Mouse (Mus musculus) erythroblast, embryonic 14.5 days (primary cell): ENCODE results near the gene Diablo.

Experiments used
- GATA1 ChIP-seq: IDR thresholded peaks from 2 replicates; pipeline ENCODE4 v1.6.1; 2012; ENCODE audit warnings: low read length, inconsistent platforms, mixed read lengths
- TAL1 ChIP-seq: IDR thresholded peaks from 3 replicates; pipeline ENCODE4 v1.6.1; 2012; ENCODE audit warnings: low read length, inconsistent platforms, mixed read lengths

DNA sequence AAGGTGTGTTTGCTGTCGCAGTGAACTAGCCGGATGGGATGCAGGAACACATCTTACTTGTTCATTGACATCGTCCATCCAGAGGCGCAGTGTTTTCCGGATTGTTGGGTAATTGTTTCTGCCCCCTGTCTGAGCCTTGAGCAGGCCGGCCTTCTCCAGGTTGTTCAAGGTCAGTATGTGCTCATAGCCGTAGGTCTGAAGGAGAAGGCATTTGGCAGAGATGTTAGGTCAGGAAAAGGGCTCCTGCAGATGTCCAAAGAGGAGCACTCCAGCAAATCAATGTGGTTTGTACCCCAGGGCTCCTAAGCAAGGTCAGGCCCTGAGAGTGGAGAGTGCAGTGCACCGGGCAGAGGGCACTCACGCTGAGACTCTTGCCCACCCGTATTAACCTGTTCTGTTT, 9.8 kb upstream of the Diablo start:
- TF ChIP-seq TAL1 = no peak
- TF ChIP-seq GATA1 = no peak
